Mouse (Mus musculus) ES-Bruce4 (cell line): ENCODE measurements around the gene Clec4d. TPM values are rescaled to one million over a fixed set of nuclear protein-coding genes. Genes with fewer than 3 reads are reported as not detected.
"Not testable (repeated sequence)": the region's sequence is repeated elsewhere in the genome, so short reads cannot be mapped to it uniquely, and the experiment has no call there.

Experiments used
- H3K27ac ChIP-seq: 2 replicates; pipeline ENCODE4 v1.5.1; 2012; ENCODE audit warnings: low read length, inconsistent platforms; ENCODE audit not compliant: insufficient read depth
- H3K27me3 ChIP-seq: 2 replicates; pipeline ENCODE4 v1.6.1; 2012; ENCODE audit warnings: mild to moderate bottlenecking, low read length, inconsistent platforms; ENCODE audit not compliant: control insufficient read depth, poor library complexity, insufficient read depth, severe bottlenecking
- H3K36me3 ChIP-seq: 2 replicates; pipeline ENCODE4 v1.6.1; 2012; ENCODE audit warnings: inconsistent platforms, mild to moderate bottlenecking, low read length, moderate library complexity; ENCODE audit not compliant: control insufficient read depth, poor library complexity, insufficient read depth, severe bottlenecking
- H3K4me1 ChIP-seq: one replicate; pipeline ENCODE4 v1.8.1; 2011; ENCODE audit warnings: low read length; ENCODE audit not compliant: control insufficient read depth, insufficient read depth
- H3K4me3 ChIP-seq: 2 replicates; pipeline ENCODE4 v1.5.1; 2011; ENCODE audit warnings: low read depth, mild to moderate bottlenecking, low read length
- H3K9ac ChIP-seq: 2 replicates; pipeline ENCODE4 v1.6.1; 2012; ENCODE audit warnings: low read depth, mild to moderate bottlenecking, inconsistent platforms; ENCODE audit not compliant: poor library complexity, severe bottlenecking
- H3K9me3 ChIP-seq: replicated peaks from 2 replicates; pipeline ENCODE4 v1.6.1; 2012; ENCODE audit warnings: mild to moderate bottlenecking, low read length, inconsistent platforms; ENCODE audit not compliant: control insufficient read depth, poor library complexity, insufficient read depth, severe bottlenecking
- CTCF ChIP-seq: IDR thresholded peaks from one replicate; pipeline ENCODE4 v1.8.1; 2011; ENCODE audit warnings: low read depth, low read length
- EP300 ChIP-seq: IDR thresholded peaks from 2 replicates; pipeline ENCODE4 v1.6.1; 2011; ENCODE audit warnings: low read depth, low read length; ENCODE audit not compliant: insufficient read depth
- POLR2A ChIP-seq: IDR thresholded peaks from one replicate; pipeline ENCODE4 v1.8.1; 2011; ENCODE audit warnings: low read length; ENCODE audit not compliant: insufficient read depth
- polyA plus RNA-seq: library from polyadenylated mRNA; stranded (reverse); fragments of >200 nt; gene quantifications from 2 replicates; pipeline ENCODE4 v1.2.4, GENCODE M21; 2011; ENCODE audit warnings: low read depth; ENCODE audit not compliant: missing spikeins, insufficient read depth, insufficient read length

Clec4d gene
- polyA plus RNA-seq, 1 experiment, result not detected

DNA sequence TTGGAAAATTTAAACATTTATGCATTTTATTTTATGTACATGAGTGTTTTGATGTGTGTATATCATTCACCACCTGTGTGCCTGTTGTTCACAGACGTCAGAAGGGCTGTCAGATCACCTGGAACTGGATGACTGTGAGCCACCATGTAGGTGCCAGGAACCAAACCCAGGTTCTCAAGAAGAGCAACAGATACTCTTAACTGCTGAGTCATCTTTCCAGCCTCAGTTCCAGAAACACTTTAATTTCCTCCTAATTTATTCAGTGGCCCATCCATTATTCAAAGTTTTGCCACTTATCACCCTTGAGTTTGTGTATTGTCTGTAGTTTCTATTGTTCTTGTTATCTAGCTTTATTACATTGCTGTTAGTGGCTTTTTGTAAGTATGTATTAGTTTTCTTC is 34.8 kb downstream of the Clec4d start:
- Histone ChIP-seq H3K4me1 (peaks cover 3% of the 10 kb centered on the region), H3K36me3 (no peaks in the 10 kb centered on the region), H3K27me3 (no peaks in the 10 kb centered on the region), H3K9me3 (no peaks in the 10 kb centered on the region), H3K27ac (no peak overlapping the region), H3K4me3 (no peak overlapping the region), H3K9ac (no peak overlapping the region)
- TF ChIP-seq CTCF, result no peak
- no peak for TF ChIP-seq POLR2A
- no peak for TF ChIP-seq EP300

DNA sequence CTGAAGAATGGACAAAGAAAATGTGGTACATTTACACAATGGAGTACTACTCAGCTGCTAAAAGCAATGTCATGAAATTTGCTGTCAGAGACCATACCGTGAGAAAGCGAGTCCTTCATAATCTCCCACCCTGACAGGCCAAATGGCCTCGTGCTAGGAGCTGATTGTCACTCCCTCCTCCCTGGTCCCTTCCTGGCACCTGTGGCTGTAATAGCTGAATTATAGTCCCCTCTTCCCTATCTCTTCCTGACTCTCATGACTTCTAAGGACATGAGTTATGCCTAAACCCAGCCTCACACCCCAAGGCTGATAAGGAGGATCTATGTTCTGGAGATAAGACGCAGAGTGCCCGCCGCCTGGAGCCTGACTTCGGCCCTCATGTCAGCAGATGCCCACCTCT is 44.4 kb downstream of the Clec4d start:
- not testable (repeated sequence) for H3K27me3 ChIP-seq, H3K4me3 ChIP-seq, H3K27ac ChIP-seq, H3K36me3 ChIP-seq, H3K9me3 ChIP-seq, H3K9ac ChIP-seq, H3K4me1 ChIP-seq

DNA sequence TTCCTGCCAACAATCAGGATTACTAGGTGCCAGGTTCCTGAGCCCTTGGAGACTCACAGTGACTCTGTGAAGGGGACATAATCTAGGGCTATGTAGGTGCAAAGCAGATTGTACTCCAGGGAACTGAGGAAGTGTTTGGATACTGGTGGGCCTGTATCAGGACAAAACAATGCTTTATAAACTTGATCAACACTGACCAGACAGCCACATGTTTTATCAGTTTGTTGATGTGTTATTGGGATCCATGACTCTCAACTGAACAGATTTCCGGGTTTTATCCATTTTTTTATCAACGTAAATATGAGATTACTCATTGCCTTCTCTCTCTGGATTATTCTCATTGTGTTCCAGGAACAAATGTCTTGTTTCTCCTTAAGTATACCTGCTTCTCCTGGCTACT is 46.1 kb downstream of the Clec4d start, which contains the start of gene Vmn2r19:
Gene Vmn2r19 (plus strand): TSS at position 301 of the 400 bp plus-strand sequence.
- no peaks in the 10 kb centered on the region for H3K9me3 ChIP-seq
- H3K27me3 ChIP-seq, result no peaks in the 10 kb centered on the region
- no peaks in the 10 kb centered on the region for H3K4me1 ChIP-seq
- TF ChIP-seq CTCF, result no peak
- no peak for TF ChIP-seq POLR2A
- H3K9ac ChIP-seq, result no peak within 1 kb of the TSS
- H3K27ac ChIP-seq, result no peak within 1 kb of the TSS
- H3K36me3 ChIP-seq, result no peaks in the 10 kb centered on the region
- H3K4me3 ChIP-seq, result no peak within 1 kb of the TSS

Other genes with a start within 250 kb of the Clec4d start
- gene Clec4b1, start 212.1 kb upstream of the Clec4d start, polyA plus RNA-seq, result not detected in 2 replicates
- gene Clec4a2, start 155.7 kb upstream of the Clec4d start, polyA plus RNA-seq, result not detected in 2 replicates
- gene Clec4b2, start 89.2 kb upstream of the Clec4d start, polyA plus RNA-seq, result not detected in 2 replicates
- gene Clec4n, start 32.3 kb upstream of the Clec4d start, polyA plus RNA-seq, result not detected in 2 replicates
- gene Clec4e, start 27.8 kb downstream of the Clec4d start, polyA plus RNA-seq, result not detected in 2 replicates
- gene Vmn2r19, start 46.2 kb downstream of the Clec4d start, polyA plus RNA-seq, result not detected in 2 replicates
- not detected in 2 replicates for gene Vmn2r20, start 156.0 kb downstream of the Clec4d start, polyA plus RNA-seq